8 mouse cellular contexts compared by ENCODE assay signal in the genomic region with DNA sequence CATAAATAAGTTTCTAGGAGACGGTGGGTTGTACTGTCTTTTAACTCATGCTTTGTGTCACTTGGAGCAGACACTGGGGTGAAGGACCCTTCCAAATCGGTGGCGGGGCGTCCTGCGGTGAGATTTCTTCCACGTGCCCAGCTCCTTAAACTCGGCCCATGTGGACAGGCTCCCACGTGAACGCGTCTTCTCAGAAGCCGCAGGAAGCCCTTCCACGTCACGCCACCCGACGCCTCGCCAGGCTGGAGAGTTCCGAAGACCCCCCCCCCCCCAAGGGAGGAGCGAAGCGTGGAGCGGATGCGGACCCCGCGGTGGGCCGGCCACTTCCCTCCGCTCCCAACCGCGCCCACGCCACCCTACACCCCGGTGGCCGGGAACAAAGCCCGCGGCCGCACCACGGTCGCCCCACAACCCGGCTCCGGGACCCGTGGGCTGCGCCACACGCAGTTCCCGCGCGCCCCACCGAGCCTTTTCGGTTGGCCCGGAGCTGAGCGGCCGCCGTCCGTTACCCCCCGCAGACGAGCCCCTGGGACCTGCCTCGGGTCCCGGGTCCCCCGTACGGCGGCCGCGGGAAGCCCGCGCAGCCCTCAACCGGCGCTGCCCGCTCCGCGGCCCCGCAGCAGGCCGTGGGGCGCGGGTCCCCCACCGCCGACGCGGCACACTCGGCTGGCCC. TPM values are rescaled to one million over a fixed set of nuclear protein-coding genes. Genes with fewer than 3 reads are reported as not detected.
DNase-seq lines count a peak whose midpoint lies in the region; ATAC-seq and TF ChIP-seq lines count a peak whose summit lies in the region.

No protein-coding gene starts in this region.

- no peaks in the 10 kb centered on the region for H3K36me3 ChIP-seq in forebrain, postnatal 0 days (ENCODE audit: insufficient read depth)
- no peaks in the 10 kb centered on the region for H3K36me3 ChIP-seq in lung, embryonic 14.5 days (ENCODE audit: insufficient read depth)
- H3K36me3 ChIP-seq in neural tube, embryonic 15.5 days = no peaks in the 10 kb centered on the region

- peak overlapping the region; percentile 56 for H3K4me2 ChIP-seq in forebrain, postnatal 0 days (ENCODE audit: low read depth)
- peak overlapping the region; percentile 82 for H3K4me2 ChIP-seq in lung, embryonic 14.5 days
- H3K4me2 ChIP-seq in neural tube, embryonic 15.5 days = peak overlapping the region; percentile 59

- no peaks in the 10 kb centered on the region for H3K9me3 ChIP-seq in forebrain, postnatal 0 days (ENCODE audit: low read length)
- H3K9me3 ChIP-seq in lung, embryonic 14.5 days (ENCODE audit: low read depth, low read length) = no peaks in the 10 kb centered on the region
- no peaks in the 10 kb centered on the region for H3K9me3 ChIP-seq in neural tube, embryonic 15.5 days (replicated peaks)

- DNase-seq in CD8-positive naive resting alpha-beta T cell, adult 2 months (ENCODE audit: low read depth in 2 of 2, low spot score in 2 of 2) = peak; percentile 57 to 61
- peak; percentile 91 for DNase-seq in brain, adult 2 months (ENCODE audit: low read depth, low spot score)
- DNase-seq in forebrain, postnatal 0 days = peak; percentile 83
- peak; percentile 76 for DNase-seq in heart, postnatal 4 days
- peak; percentile 59 to 67 for DNase-seq in layer of hippocampus, adult 8-10 months (ENCODE audit: low spot score in 2 of 2)
- peak; percentile 90 for DNase-seq in lung, embryonic 14.5 days
- DNase-seq in testis, postnatal 14 days (ENCODE audit: low spot score) = peak; percentile 82

- peak overlapping the region; percentile 100 for H3K27ac ChIP-seq in forebrain, postnatal 0 days (ENCODE audit: low read depth, low read length)
- H3K27ac ChIP-seq in lung, embryonic 14.5 days (ENCODE audit: low read depth) = peak overlapping the region; percentile 100
- peak overlapping the region; percentile 100 for H3K27ac ChIP-seq in neural tube, embryonic 15.5 days (replicated peaks)

- peaks cover 14% of the 10 kb centered on the region; the same call in 1 of the 2 replicates for H3K4me1 ChIP-seq in forebrain, postnatal 0 days (ENCODE audit: insufficient read depth)
- H3K4me1 ChIP-seq in lung, embryonic 14.5 days (ENCODE audit: insufficient read depth) = peaks cover 9% of the 10 kb centered on the region; the same call in 1 of the 2 replicates
- H3K4me1 ChIP-seq in neural tube, embryonic 15.5 days = peaks cover 28% of the 10 kb centered on the region

- H3K9ac ChIP-seq in forebrain, postnatal 0 days = peak overlapping the region; percentile 99
- H3K9ac ChIP-seq in lung, embryonic 14.5 days = peak overlapping the region; percentile 99
- H3K9ac ChIP-seq in neural tube, embryonic 15.5 days (replicated peaks) = peak overlapping the region; percentile 100

- peak overlapping the region; percentile 98 for H3K4me3 ChIP-seq in forebrain, postnatal 0 days (ENCODE audit: low read depth, low read length)
- peak overlapping the region; percentile 93 for H3K4me3 ChIP-seq in lung, embryonic 14.5 days (ENCODE audit: low read depth, low read length)
- H3K4me3 ChIP-seq in neural tube, embryonic 15.5 days (replicated peaks) = peak overlapping the region; percentile 90

- peak; percentile 32 for ATAC-seq in forebrain, postnatal 0 days
- ATAC-seq in lung, embryonic 14.5 days (ENCODE audit: insufficient read depth) = peak; percentile 63
- ATAC-seq in neural tube, embryonic 15.5 days (ENCODE audit: low FRiP score) = peak; percentile 58

- TF ChIP-seq CTCF in forebrain, postnatal 0 days (IDR thresholded peaks at IDR 0.05; ENCODE audit: low read depth) = no peak
- TF ChIP-seq CTCF in lung, embryonic 14.5 days (IDR thresholded peaks at IDR 0.05; ENCODE audit: low read depth) = no peak

- under 1% methylated on average over 67 of the region's 75 CpGs for WGBS in forebrain, postnatal 0 days
- WGBS in lung, embryonic 14.5 days = under 1% methylated on average over 75 of the region's 75 CpGs
- under 1% methylated on average over 75 of the region's 75 CpGs for WGBS in neural tube, embryonic 15.5 days

- no peaks in the 10 kb centered on the region for H3K27me3 ChIP-seq in forebrain, postnatal 0 days (ENCODE audit: insufficient read depth, low read length)
- no peaks in the 10 kb centered on the region for H3K27me3 ChIP-seq in lung, embryonic 14.5 days (ENCODE audit: insufficient read depth, low read length)
- H3K27me3 ChIP-seq in neural tube, embryonic 15.5 days (replicated peaks) = no peaks in the 10 kb centered on the region

RNA-seq across cellular contexts. Expression of gene Slc39a10, which starts 39.9 kb away (rescaled TPM):
- 70.0 and 79.9 TPM in 2 replicates for total RNA-seq in forebrain, postnatal 0 days (2014; rRNA removed)
- 36.3 and 48.3 TPM in 2 replicates for polyA plus RNA-seq in forebrain, postnatal 0 days (2015; fragmentation: Nextera tagmentation; extraction: Ambion mirVana)
- 10 to 100 TPM; 21.1 to 25.3 TPM for total RNA-seq in heart, postnatal 4 days (2021)
- 100 to 1,000 TPM in 2 of 4 experiments, 10 to 100 TPM in 2; 83.4 to 108 (median 97.0) TPM for total RNA-seq in layer of hippocampus, adult 8-10 months (2022)
- 57.0 and 60.1 TPM in 2 replicates for polyA plus RNA-seq in lung, embryonic 14.5 days (2014; fragmentation: Nextera tagmentation; extraction: Ambion mirVana)
- polyA plus RNA-seq in neural tube, embryonic 15.5 days (2015; fragmentation: Nextera tagmentation; extraction: Ambion mirVana) = 52.7 and 55.7 TPM in 2 replicates

Comparison
In these comparisons a context has a peak if more than half of its experiments do, and no peak if none do; other contexts are left out.
1. Peak in every context shown above with its lines: DNase-seq, ATAC-seq, H3K4me3 ChIP-seq and H3K27ac ChIP-seq.